Mouse (Mus musculus) ZHBTc4 (cell line): ENCODE measurements around the gene Nedd4.

ENCODE experiments used
- DNase-seq: peaks from one replicate; pipeline ENCODE4 v3.0.0-alpha.2; 2011; ENCODE audit warnings: low read depth, low spot score

The Nedd4 gene

DNA sequence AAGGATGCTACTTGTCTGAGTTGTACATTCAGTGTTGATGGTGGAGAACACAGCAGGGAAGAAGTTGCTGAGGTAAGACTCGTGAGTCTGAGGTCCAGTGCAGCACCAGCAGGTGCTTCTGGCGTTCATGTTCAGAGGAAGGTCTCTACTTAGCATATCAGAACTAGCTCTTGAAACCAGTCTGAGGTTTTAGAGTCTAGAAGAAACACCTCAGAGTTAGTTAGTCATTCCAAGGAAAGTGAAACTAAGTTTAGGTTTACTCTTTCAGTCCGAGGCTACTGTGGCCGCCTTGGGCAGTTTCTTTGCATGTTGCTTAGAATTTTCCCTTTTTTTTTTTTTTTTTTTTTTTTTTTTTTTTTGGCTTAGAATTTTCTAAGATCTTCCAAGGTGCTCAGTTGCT, 16.6 kb downstream of the Nedd4 start:
- no peak for DNase-seq

DNA sequence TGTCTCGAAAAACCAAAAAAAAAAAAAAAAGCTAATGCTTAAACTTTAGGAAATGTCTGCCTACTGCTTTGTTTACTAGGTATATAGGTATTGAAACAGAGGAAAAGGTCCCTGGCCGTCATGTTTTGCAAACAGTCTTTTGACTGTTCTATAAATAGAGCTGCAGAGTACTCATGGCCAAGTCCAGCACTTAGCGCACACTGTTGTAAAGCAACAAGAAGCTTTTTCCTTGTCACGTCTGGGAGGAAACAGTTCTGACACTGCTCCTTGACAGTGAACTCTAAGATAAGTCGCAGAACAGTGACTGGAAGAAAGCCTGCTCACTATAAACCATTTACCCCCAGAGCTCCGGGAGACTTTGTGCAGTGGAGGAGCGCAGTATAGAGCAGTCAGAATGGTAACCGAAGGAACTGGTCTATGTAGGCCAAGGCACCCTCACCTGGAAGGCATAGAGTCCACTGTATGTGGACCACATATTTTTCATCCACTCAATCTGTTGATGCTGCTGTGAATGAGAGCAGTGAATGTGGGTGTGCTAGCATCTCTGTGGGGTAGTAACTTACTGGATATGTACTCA, 19.6 kb downstream of the Nedd4 start:
- DNase-seq: no peak

DNA sequence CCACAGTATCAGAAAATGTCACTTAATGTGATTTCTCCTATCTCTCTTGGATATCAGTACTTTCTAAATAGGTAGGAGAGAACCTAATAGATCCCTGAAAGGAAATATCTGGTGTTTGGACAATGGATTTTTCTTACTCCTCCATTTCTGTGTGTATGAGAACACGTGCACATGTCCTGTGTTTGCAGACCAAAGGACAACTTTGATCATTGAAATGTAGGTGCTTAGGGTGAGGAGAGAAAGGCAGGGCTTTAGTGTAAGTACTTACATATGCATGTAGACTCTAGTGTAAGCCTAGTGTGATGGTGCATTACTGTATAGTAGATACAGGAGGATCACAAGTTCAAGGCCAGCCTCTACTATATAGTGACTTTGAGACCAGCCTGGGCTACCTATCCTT, 21.1 kb downstream of the Nedd4 start:
- no peak for DNase-seq

DNA sequence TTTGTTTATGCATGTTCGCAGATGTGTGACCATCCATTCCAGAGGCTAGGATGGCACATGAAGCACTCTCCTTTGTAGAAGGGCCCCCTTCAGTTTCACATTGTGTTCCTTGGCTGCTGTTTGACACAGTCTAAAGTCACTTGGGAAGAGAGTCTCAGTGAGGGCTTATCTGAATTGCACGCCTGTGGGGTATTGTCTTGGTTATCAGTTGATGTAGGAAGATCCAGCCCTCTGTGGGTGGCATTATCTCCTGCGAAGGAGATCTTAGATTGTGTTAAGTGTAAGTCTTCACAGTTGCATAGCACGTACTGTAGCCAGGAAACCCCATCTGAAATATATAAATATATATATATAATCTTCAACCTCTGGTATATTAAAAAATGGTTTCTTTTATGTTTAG, 23.1 kb downstream of the Nedd4 start:
- no peak for DNase-seq

DNA sequence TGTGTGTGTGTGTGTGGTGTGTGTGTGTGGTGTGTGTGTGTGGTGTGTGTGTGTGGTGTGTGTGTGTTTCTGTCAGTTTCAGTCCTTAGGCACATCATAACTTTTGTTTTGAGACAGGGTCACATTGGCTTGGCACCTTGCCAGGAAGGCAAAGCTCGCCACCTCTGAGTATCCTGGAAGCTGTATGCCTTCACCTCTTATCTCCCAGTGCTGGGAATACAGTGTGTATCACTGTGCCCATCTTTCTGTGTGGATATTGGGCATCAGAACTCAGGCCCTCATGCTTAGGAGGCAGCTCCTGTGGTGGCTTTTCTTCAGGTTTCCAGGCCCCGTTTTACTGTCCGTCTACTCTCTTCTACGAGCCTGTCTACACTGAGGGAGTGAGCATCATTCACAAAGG, 24.4 kb downstream of the Nedd4 start:
- no peak for DNase-seq

DNA sequence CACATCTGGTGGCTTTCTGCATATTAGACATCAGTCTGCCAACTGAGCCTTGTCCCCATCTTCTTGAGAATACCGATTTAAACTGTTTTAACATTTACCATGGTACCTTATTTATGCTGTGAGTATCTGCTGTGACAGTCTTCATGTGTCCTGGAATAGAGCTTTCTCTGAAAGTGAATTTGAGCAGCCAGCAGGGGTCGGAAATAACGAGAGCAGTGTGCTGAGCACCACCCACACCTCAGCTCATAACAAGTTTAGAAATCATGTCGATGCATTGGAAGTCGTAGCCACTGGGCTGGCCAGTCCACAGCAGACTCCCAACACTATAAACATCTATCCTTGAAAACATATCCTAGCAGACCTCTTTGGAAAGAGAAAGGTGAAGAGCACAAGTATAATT, 27.4 kb downstream of the Nedd4 start:
- DNase-seq: no peak

DNA sequence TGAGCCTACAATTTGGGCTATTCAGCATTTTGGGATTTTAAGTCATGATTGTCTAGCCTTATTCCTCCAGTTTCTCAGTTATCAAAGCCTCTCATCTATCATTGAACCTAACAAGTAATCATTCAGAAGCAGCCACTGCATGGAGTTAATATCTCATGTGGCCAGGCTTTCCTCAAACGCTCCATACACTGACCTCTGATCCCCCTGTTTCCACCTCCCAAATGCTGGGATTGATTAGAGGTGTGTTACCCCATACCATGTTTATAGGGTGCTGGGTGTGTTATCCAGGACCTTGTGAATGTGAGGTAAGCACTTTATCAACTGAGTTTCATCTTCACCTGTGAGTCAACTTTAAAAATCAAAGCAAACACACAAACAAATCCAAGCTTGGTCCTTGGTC, 28.7 kb downstream of the Nedd4 start:
- no peak for DNase-seq

DNA sequence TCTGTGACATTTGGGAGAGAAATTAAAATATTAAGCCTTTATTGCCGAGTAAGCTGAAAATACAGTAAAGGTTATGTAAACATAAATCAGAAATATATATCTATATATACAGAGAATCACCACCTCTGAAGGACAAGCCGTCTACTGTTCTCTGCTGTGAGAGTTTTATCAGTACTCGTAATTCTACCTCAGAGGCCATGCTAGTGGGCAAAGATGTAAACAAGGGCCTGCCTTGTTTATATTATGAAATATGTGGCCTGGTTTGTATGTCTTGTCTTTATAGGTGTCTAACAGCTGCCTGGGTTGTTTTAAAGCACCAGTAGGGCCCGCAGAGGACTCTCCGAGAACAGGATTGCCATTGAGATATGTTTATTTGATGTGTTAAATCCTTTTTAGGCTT, 29.8 kb downstream of the Nedd4 start:
- DNase-seq: no peak

DNA sequence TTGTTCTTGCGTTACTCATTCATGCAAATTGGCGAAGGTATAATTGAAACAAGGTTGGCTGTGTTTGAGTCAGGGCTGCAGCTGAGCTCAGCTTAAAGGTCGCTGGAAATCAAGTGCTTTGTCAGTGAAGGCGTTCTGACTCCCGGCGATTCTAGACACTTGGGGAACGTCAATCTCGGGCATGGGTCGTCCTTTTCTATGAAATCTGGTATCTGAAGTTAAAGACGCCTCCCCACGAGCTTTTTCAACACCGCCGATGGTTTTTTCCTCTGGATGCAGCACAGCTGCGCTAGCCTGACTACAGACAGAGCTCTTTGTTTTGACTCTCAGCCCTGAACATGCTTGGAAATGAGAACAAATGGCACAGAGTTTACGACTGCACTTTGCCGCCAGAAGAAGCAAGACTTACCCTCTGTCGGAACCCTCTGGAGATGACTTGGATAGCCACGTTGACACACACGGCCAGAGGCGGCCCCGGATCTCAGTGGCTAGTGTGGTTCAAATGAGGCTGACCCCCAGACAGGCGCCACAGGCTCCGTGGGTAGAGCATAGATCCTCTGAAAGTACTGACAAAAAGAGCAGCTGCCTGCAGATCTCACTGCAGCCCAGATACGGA, 31.0 kb downstream of the Nedd4 start:
- no peak for DNase-seq

DNA sequence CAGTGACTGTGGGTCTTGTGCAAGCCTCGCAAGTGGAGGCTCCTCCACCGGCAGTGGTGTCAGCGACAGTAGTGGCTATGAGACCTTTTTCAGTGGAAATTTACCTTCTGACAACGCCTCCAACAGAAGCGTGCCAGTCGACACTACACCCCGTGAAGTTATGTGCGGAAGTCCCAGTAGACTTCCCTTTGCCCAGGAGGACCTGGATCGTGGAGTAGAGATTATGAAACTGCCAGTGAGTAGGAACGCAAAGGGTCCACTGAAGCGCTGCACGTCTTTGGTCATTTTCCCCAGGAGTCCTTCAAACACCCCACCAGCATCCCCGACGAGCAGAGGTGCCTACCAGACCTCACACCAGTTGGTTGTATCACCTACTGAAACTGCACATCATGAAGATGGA, 31.7 kb downstream of the Nedd4 start:
- DNase-seq: no peak

DNA sequence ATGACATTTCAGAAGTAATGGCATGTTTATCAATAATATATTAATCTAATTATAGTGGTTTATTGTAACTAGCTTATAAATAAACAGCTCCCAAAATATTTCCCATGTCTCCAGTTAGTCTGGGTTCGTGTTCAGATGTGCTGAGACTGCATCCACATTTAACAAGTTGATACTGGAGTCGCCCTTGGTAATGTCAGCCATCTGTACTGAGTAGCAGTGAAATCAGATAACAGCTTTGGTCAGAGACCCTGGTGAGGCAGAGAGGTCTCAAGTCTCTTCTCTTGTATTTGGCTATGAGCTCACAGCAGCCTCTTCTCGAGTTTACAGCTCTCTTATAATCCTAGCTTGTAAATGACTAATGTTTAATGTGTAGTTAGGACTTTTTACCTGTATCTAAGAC, 34.4 kb downstream of the Nedd4 start:
- no peak for DNase-seq

DNA sequence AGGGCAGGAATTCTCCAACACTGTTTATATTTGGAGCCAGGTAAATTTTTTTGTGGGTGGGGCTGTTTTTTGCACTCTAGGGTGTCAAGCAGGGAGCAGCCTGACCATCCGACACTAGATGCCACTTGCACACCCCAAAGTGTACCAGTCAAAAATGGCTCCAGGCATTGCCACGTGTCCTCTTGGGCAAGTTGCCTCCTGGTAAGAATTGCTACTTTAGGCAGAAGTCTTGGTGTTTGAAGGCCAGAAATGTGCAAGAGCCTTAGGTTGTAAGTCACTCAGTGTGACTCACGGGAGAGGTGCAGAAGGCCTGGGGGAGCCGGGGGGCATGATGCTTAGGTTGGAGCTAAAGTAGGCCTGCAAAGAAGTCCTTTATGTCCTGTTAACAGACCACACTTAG, 35.6 kb downstream of the Nedd4 start:
- DNase-seq: no peak

DNA sequence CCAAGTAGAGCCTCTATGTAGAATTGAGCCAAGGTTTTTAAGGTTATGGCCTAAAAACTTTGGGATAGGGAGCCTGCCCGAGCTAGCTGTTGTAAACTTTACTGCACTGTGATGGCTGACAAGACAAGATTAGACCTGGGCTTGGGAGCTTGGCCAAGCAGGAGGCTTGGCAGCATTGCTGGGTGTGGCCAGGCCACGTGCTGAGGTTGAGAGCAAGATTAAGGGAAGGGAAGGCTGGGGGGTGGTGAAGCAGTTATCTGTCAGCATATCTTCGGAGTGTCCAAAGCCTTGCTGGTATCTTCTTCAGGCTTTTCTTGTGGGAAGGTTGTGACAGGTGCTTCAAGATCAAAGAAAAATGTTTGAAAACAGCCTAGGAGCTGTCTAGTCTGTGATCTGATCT, 37.6 kb downstream of the Nedd4 start:
- DNase-seq: no peak

DNA sequence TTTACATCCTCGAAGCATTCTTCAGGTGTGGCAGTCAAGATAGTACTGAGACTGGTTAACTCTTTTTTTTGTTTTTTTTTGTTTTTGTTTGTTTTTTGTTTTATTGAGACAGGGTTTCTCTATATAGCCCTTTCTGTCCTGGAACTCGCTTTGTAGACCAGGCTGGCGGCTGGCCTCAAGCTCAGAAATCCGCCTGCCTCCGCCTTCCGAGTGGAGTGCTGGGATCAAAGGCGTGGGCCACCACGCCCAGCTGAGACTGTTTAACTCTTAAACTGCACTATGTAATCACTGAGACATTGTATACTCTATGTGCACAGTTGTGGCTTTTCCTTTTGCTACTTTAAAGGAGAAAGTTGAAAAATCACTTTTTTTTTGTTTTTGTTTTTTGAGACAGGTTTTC, 39.3 kb downstream of the Nedd4 start:
- DNase-seq: peak; percentile 70

DNA sequence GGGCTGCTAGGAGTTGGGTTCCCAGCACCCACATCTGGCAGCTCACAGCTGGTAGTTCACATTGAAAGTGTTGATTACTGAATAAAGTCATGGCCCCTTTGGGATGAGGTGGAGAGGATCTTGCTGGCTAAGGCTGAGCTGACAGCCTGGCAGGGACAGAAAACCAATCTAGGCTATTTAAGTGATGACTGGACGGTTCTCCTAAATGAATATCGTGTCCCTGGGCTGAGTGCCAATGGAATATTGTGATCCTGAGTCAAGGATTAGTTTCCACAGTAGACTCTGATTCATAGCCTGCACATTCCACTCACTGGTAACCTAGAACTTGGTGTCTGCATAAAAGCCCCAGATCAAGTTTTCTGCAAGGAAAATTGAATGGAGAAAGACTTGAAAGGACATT, 39.9 kb downstream of the Nedd4 start:
- DNase-seq: no peak

DNA sequence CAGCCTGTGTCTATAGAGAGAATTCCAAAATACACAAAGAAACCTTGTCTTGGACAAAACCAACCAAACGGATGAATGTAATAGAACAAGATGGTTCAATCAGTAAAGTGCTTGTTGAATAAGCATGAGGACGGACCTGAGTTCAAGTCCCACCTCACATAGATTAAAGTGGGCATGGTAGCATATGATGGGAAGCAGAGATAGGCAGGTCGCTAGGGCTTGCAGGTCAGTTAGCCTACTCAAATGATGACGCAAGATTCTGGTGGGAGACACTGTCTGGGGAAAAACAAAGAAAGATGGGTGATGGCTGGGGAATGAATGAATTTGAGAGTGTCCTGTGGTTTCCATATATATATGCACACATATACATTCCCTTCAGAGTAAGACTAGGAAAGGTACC, 41.0 kb downstream of the Nedd4 start:
- no peak for DNase-seq

DNA sequence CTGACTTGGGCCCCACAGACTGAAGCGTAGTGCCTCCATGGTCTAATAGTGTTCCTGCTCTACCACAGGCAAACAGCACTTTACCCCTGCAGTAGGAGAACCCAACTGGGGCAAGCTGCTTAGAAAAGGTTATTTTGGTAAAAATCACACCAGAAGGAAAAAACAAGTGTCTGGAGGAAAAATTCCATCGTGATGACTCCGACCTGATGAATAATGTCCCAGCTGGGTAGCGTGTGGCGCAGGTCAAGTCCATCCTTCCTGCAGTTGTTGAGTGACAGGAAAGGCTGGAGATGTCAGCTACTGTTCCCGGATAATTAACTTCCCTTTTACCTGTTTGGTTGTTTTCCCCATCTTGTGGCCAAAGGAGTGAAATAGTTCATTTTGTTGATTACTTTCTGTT, 41.6 kb downstream of the Nedd4 start:
- no peak for DNase-seq

DNA sequence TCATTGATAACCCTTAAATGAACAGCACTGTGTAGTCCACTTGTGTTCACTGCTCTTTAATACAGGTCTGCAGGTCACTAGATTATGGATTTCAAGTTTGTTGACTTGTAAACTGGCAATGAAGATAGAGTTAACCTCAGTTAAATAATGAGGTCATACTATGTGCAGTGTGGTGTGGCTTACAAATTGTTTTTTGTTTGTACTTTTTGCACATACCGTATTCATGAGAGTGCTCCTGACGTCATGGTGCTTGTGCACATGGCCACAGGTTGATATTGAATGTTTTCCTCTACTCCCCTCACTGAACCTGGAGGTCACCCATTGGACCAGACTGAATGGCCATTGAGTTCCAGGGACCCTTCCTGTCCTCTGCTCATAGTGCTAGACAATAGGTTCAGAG, 43.1 kb downstream of the Nedd4 start:
- no peak for DNase-seq

DNA sequence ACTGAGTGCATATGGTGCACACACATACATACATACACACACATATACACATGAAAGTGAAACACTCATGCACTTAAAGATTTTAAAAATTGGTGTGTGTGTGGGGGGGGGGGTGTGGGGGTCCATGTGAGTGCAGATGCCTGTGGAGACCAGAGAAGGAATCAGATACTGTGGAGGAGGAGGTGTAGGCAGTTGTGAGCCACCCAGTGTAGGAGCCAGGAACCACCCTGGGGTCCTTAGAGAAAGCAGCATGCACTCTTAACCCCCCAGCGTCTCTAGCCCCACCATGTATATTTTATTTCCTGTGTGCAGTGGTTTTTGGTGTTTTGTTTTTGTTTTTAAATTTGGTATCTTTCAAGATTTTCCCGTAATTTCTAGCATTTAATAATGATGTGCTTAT, 45.9 kb downstream of the Nedd4 start:
- DNase-seq: no peak

DNA sequence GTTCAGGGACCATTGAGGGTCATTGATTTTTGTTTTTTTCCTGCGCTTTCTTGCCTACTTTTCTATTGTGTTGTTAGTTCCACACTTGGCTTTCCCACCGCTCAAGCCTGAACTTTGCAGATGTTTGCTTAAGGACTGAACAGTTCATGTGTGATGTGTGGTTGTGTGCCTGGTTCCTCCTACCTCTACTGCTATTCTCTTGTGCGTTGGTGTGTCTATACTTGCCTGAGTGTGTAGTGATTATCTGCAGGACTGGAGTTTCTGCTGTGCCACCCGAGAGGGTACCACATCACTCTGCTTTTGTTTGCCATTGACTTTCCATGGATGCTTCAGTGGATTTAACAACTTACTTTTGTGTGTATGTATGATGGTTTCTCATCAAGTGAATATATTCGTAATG, 46.5 kb downstream of the Nedd4 start:
- no peak for DNase-seq

DNA sequence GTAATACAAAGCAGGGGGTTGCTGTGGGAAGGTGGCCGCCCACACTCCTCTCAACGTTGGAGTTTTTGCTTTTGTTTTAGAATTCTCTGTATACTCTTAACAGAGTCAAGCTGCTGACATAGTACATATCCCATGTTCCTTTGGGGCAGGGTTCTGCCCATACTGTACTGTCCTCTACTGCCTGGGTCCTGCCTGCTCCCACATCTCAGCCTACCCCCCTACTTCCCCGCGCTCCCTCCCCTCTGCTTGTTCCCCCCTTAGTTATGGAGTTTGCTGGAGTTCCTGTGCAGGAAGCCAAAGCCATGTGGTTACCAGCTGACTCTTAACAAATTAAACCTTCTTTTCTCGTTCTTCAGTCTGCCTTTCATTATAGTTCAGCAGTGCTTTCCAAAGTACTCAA, 47.9 kb downstream of the Nedd4 start:
- no peak for DNase-seq

DNA sequence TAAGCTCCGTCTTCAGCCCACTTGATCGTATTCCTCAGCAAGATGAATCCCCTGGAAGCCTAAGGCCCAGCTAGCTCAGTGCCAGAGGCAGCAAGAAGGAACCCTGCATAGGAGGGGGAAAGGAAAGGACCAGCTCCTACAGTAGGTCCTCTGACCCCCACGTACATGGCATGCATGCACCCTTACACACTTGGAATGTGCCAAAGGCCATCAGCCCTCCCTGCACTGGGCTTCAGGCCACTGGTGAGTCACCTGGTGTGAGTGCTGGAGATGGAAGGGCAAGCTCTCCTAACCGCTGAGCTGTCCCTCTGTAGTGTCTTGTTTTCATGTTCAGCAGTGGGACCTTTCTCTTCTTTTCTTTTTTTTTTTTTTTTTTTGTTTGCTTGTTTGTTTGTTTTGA, 52.8 kb downstream of the Nedd4 start:
- no peak for DNase-seq

DNA sequence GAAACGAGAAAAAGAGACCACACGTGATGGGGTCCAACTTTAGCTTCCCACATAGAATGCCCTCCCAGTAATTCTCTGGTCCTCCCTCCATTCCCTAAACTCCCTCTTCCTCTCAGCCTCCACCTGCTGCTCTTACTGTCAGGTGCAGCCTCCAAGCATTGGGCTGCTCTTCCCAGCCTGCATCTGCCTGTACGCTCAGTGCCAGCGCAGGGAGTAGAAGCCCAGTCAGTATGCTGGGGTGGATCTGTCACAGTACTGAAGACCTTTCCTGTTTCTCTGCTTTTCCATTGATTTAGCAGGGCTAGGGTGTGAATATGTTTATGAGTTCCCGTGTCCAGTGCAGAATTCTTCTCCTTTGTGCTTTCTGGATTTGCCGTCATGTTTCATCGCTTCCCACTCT, 54.1 kb downstream of the Nedd4 start:
- no peak for DNase-seq

DNA sequence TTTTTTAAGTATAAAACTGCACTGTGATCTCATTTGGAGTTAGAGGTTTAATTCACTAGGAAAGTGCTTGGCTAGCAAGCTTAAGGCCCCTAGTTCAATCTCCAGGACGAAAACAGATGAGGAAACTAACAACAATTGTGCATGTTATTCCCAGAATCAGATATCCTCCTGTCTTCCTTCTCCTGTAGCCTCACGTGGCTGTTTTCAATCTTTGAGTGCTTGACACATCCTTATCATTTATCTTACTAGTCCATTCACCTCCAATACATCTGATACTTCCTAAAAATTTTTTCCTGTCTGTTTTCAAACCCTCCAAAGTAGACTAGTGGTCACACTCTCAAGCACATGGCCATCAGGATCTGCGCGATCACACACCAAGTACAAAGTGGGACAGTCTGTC, 57.0 kb downstream of the Nedd4 start:
- no peak for DNase-seq
